Mouse (Mus musculus) heart, adult 2 months (tissue): Measurements from ENCODE around the gene Slc34a1. TPM values are rescaled to one million over a fixed set of nuclear protein-coding genes. Genes with fewer than 3 reads are reported as not detected.
A peak's percentile ranks its signal among the peaks of the same experiment; 100 is the strongest.

ENCODE experiments used
- DNase-seq, 2 experiments: peaks; one replicate each; pipeline ENCODE4 v3.0.0; 2021
- H3K27ac ChIP-seq: fragments of 200-600 bp; 2 replicates; pipeline ENCODE4 v1.8.1; 2022
- H3K27me3 ChIP-seq: fragments of 200-500 bp; 2 replicates; pipeline ENCODE4 v1.6.1; 2012; ENCODE audit warnings: mild to moderate bottlenecking, low read length, inconsistent platforms, mixed read lengths; ENCODE audit not compliant: control insufficient read depth, insufficient read depth
- H3K36me3 ChIP-seq: fragments of 200-500 bp; 2 replicates; pipeline ENCODE4 v1.6.1; 2012; ENCODE audit warnings: low read length, inconsistent platforms; ENCODE audit not compliant: control insufficient read depth, insufficient read depth
- H3K4me1 ChIP-seq: fragments of 200-500 bp; 2 replicates; pipeline ENCODE4 v1.6.1; 2011; ENCODE audit warnings: low read length; ENCODE audit not compliant: control insufficient read depth, insufficient read depth
- H3K4me3 ChIP-seq: fragments of 200-600 bp; 2 replicates; pipeline ENCODE4 v1.8.1; 2022
- H3K79me2 ChIP-seq: fragments of 200-500 bp; replicated peaks from 2 replicates; pipeline ENCODE4 v1.6.1; 2012; ENCODE audit warnings: mild to moderate bottlenecking, inconsistent platforms, low read length, moderate library complexity, mixed read lengths; ENCODE audit not compliant: control insufficient read depth, insufficient read depth
- H3K9ac ChIP-seq: fragments of 200-500 bp; 2 replicates; pipeline ENCODE4 v1.6.1; 2012; ENCODE audit warnings: low read depth, mild to moderate bottlenecking, control low read depth, inconsistent platforms, low read length, mixed read lengths
- CTCF ChIP-seq: fragments of 200-600 bp; IDR thresholded peaks from 2 replicates; pipeline ENCODE4 v1.8.1; 2022; ENCODE audit warnings: antibody characterized with exemption, mild to moderate bottlenecking, moderate library complexity
- EP300 ChIP-seq: fragments of 200-500 bp; IDR thresholded peaks from 2 replicates; pipeline ENCODE4 v1.6.1; 2011; ENCODE audit warnings: low read depth, low read length, control low read depth; ENCODE audit not compliant: insufficient read depth
- POLR2A ChIP-seq: fragments of 200-500 bp; IDR thresholded peaks from 2 replicates; pipeline ENCODE4 v1.6.1; 2011; ENCODE audit warnings: mild to moderate bottlenecking, low read depth, low read length, control low read depth; ENCODE audit not compliant: insufficient read depth
- WGBS: fragments of 180-500 bp; shearing (Covaris S2); methylation state at CpG from one replicate; pipeline ENCODE4 v1.1.7; 2018; 5-methylcytosine and 5-hydroxymethylcytosine counted together
- intact Hi-C: fragments of 180-260 bp; cut with DNase I; formaldehyde crosslinking; loops from one replicate; pipeline ENCODE4 v1.15.1; 2025
- polyA plus RNA-seq: library from polyadenylated mRNA; depleted of rRNA; stranded (reverse); fragments of >200 nt; gene quantifications from 2 replicates; pipeline ENCODE4 v1.2.3, GENCODE M21; 2012
- total RNA-seq, 2 experiments: library from RNA; stranded (reverse); gene quantifications; 2 replicates each; pipeline ENCODE4 v1.2.3; 2021

The Slc34a1 gene
- total and polyA plus RNA-seq, 3 experiments = 0.16 TPM; not detected in 2

DNA sequence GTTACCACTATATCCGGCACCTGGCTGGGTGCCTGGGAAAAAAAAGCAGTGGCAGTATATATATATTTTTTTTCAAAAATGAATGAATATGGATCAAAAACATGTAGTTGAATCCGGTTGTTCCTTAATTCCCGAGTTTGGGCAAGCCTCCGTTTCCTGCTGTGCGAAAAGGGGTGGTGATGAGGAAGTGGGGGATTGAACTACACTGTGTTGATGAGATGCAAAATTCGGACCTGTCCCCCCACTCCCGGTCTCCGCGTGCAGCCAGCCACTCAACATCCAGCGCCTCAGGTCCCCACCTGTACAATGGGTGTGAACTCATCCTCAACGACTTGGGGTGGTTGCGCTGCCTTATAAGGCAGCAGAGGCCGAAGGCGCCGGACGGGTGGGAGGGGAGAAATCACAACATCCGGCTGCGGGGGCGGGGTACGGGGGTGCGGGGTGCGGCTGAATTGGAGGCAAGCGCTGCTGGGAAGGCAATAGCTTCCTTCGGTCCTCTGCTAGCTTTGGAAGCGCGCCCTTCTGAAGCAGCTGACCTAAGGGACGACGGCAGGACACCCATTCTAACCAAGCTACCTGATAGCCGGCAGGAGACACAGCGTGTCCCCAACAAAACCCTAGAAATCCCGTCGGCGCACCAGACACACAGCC, 46.4 kb downstream of the Slc34a1 start:
- intact Hi-C loops = no loop called here
- H3K27me3 ChIP-seq = no peaks in the 10 kb centered on the region

GRCm38 (mm10) chr13:55444937-55445315, 46.9 kb downstream of the Slc34a1 start, which contains the start of gene Grk6:
TSS of gene Grk6 (plus strand) at chr13:55445072.
- peak within 1 kb of the TSS; percentile 98 for H3K9ac ChIP-seq
- peaks cover 10% of the 10 kb centered on the region for H3K4me1 ChIP-seq
- under 1% methylated on average over 35 of the region's 35 CpGs for WGBS
- peak within 1 kb of the TSS; percentile 93 for H3K4me3 ChIP-seq
- DNase-seq = peak; percentile 99 to 100
- no peaks in the 10 kb centered on the region; the same call in 1 of the 2 replicates for H3K36me3 ChIP-seq
- TF ChIP-seq CTCF = no peak
- TF ChIP-seq EP300 = no peak
- no peak for TF ChIP-seq POLR2A
- H3K79me2 ChIP-seq = peaks cover 3% of the 10 kb centered on the region
- H3K27ac ChIP-seq = peak within 1 kb of the TSS; percentile 99
- no peaks in the 10 kb centered on the region for H3K27me3 ChIP-seq
- intact Hi-C loops = no loop called here

More for the DNA sequence above, 46.4 kb downstream of the Slc34a1 start:
- peak overlapping the region; percentile 71 for H3K9ac ChIP-seq
- H3K4me3 ChIP-seq = peak overlapping the region; percentile 50
- TF ChIP-seq POLR2A = peak; percentile 74
- no peak for TF ChIP-seq CTCF
- peak overlapping the region; percentile 99 for H3K27ac ChIP-seq
- 2% methylated on average over 33 of the region's 33 CpGs for WGBS
- H3K4me1 ChIP-seq = peaks cover 8% of the 10 kb centered on the region
- no peaks in the 10 kb centered on the region; the same call in 1 of the 2 replicates for H3K36me3 ChIP-seq
- no peak for DNase-seq
- H3K79me2 ChIP-seq = peaks cover 3% of the 10 kb centered on the region

DNA sequence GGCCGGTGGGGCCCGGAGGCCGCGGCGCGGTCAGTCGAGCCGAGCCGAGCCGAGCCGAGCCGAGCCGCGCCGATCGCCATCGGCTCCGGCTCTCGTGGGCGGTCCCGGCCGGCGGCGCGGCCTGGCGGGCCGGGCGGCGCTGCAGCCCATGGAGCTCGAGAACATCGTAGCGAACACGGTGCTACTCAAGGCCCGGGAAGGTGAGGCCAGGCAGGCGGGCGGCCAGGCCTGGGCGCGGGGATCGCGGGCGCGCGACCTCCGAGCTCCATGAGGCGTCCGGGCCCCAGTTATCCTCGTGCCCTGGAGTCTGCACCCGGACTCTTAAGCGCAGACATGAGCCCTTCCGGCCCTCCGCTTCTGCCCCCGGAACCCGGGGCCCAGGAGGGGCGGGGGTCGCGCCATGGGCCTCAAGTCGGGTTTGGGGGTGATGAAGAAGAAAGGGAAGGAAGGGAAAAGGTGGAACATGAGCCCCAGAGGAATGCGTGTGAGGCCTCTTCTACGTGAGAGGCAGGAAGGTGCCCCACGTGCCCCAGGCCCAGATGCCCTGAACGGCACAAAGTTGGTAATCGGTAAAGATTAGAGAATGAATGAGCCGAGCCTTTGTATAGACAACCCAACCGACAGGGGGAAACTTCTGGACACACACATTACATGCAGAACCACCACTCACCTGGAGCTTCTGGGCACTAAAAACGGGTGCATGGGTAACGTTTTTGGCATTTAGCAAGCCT, 47.5 kb downstream of the Slc34a1 start:
- no peak for TF ChIP-seq POLR2A
- TF ChIP-seq EP300 = no peak
- no peak for TF ChIP-seq CTCF
- intact Hi-C loops = loop anchor here (2.0 kb wide), 1 partner anchor 27 kb away; no protein-coding TSS in a partner anchor
- Histone ChIP-seq H3K36me3 (no peaks in the 10 kb centered on the region; the same call in 1 of the 2 replicates), H3K79me2 (peaks cover 3% of the 10 kb centered on the region), H3K9ac (peak overlapping the region; percentile 98), H3K27me3 (no peaks in the 10 kb centered on the region), H3K4me3 (peak overlapping the region; percentile 93), H3K27ac (peak overlapping the region; percentile 95), H3K4me1 (peaks cover 10% of the 10 kb centered on the region)
- DNase-seq = no peak
- 3% methylated on average over 62 of the region's 66 CpGs for WGBS

DNA sequence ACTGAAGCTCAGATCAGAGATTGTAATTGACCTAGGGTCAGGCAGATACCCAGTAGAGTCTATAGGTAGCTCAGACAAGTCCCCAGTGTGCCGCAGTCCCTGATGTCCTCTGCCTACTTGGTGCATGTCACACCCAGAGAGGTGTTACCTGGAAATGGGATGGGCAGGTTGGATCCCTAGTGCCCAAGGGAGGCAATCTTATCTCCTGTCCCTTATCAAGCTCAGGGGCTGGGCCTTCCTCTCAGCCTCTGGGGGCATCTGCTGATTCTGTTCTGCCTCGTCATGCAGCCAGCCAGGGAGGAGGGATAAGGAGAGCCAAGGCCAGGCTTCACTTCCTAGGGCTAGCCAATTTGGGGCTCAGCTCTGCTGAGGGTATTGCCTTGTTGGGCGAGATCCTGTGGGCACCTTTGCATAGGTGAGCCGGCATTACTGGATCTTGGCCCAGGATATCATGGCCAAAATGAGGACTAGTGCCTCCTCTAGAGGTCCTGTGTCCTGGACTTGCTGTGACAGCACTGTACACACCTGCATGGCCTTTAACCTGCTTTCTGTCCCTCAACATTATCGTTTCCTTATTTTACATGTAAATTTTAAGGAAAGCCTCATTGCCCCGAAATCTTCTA, 48.6 kb downstream of the Slc34a1 start:
- Histone ChIP-seq H3K27me3 (no peaks in the 10 kb centered on the region), H3K27ac (peak overlapping the region; percentile 5; the same call in 1 of the 2 replicates), H3K36me3 (peaks cover 5% of the 10 kb centered on the region), H3K79me2 (peaks cover 3% of the 10 kb centered on the region), H3K9ac (peak overlapping the region; percentile 5; the same call in 1 of the 2 replicates), H3K4me3 (peak overlapping the region; percentile 15; the same call in 1 of the 2 replicates), H3K4me1 (peaks cover 18% of the 10 kb centered on the region)
- WGBS = 68% methylated on average over 6 of the region's 6 CpGs
- TF ChIP-seq POLR2A = no peak
- no peak for TF ChIP-seq CTCF
- no peak for TF ChIP-seq EP300
- intact Hi-C loops = loop anchor here (2.0 kb wide), 1 partner anchor 26 kb away; no protein-coding TSS in a partner anchor
- DNase-seq = no peak

GRCm38 (mm10) chr13:55447543-55447943, 49.6 kb downstream of the Slc34a1 start:
- peak in 1 of 2 experiments; percentile 56 for DNase-seq
- WGBS = 23% methylated on average over 3 of the region's 3 CpGs
- no peak overlapping the region; the same call in 1 of the 2 replicates for H3K27ac ChIP-seq

More at GRCm38 (mm10) chr13:55447543-55447943, 49.6 kb downstream of the Slc34a1 start:
- H3K4me3 ChIP-seq = no peak overlapping the region
- H3K27me3 ChIP-seq = no peaks in the 10 kb centered on the region
- peaks cover 6% of the 10 kb centered on the region; the same call in 1 of the 2 replicates for H3K36me3 ChIP-seq
- intact Hi-C loops = loop anchor here (2.0 kb wide), 1 partner anchor 25 kb away; no protein-coding TSS in a partner anchor
- TF ChIP-seq EP300 (no peak), POLR2A (no peak), CTCF (no peak)
- peaks cover 3% of the 10 kb centered on the region for H3K79me2 ChIP-seq
- peaks cover 23% of the 10 kb centered on the region for H3K4me1 ChIP-seq
- H3K9ac ChIP-seq = peak overlapping the region; percentile 34; the same call in 1 of the 2 replicates
